Mouse (Mus musculus): ENCODE data around the gene Cryba2. TPM values are rescaled to one million over a fixed set of nuclear protein-coding genes. Genes with fewer than 3 reads are reported as not detected.

Gene Cryba2
- polyA plus RNA-seq, 1 experiment from 2014 or later, result 0.19 TPM

DNA sequence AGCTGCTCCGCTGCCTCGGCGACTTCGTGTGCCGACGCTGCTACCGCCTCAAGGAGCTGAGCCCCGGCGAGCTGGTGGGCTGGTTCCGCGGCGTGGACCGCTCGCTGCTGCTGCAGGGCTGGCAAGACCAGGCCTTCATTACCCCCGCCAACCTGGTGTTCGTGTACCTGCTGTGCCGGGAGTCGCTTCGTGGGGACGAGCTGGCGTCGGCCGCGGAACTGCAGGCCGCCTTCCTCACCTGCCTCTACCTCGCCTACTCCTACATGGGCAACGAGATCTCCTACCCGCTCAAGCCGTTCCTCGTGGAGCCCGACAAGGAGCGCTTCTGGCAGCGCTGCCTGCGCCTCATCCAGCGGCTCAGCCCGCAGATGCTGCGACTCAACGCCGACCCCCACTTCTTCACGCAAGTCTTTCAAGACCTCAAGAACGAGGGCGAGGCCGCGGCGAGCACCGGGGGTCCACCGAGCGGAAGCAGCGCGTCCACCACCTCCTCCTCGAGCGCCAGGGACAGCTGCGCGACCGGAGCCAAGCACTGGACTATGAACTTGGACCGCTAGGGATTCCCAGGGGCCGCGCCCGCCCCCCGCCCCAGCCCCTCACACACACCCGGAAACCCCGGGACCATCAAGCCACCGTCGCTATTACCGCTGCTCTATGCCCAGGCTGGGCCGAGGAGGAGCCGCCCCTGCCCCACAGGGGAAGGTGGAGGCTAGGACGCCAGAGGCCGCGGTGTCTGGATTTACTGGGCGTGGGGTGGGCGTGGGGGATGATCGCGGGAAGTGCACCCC, 37.1 kb downstream of the Cryba2 start:
- no peaks in the 10 kb centered on the region for H3K9me3 ChIP-seq (ENCODE audit: control insufficient read depth, low read length)
- H3K4me2 ChIP-seq, result peak overlapping the region; percentile 79
- no peak overlapping the region for H3K27ac ChIP-seq (ENCODE audit: low read depth, low read length)
- H3K36me3 ChIP-seq (ENCODE audit: control insufficient read depth, insufficient read depth, low read length), result no peaks in the 10 kb centered on the region
- peak overlapping the region; percentile 84 for H3K9ac ChIP-seq (ENCODE audit: low read length)
- DNase-seq (ENCODE audit: low spot score, missing footprints), result peak; percentile 95
- peaks cover 53% of the 10 kb centered on the region for H3K4me1 ChIP-seq (ENCODE audit: control insufficient read depth, insufficient read depth, low read length)
- peak overlapping the region; percentile 67 for H3K4me3 ChIP-seq (ENCODE audit: low read depth, low read length)
- no peak for ATAC-seq (ENCODE audit: low FRiP score)
- WGBS, result under 1% methylated on average over 73 of the region's 74 CpGs
- peaks cover 5% of the 10 kb centered on the region; the same call in 1 of the 2 replicates for H3K27me3 ChIP-seq (ENCODE audit: control insufficient read depth, insufficient read depth, low read length)

DNA sequence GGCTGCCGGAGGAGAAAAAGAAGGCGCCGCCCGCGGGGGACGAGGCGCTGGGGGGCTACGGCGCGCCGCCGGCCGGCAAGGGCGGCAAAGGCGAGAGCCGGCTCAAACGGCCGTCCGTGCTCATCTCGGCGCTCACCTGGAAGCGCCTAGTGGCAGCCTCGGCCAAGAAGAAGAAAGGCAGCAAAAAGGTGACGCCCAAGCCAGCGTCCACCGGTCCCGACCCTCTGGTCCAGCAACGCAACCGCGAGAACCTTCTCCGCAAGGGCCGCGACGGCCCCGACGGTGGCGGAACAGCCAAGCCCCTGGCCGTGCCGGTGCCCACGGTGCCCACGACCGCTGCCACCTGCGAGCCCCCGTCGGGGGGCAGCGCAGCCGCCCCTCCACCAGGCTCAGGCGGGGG, 37.8 kb downstream of the Cryba2 start:
- ATAC-seq (ENCODE audit: low FRiP score) (no peak; the same call in 1 of the 2 replicates), DNase-seq (ENCODE audit: low spot score, missing footprints) (peak; percentile 95)
- H3K27me3 ChIP-seq (ENCODE audit: control insufficient read depth, insufficient read depth, low read length), result peaks cover 5% of the 10 kb centered on the region; the same call in 1 of the 2 replicates
- H3K4me3 ChIP-seq (ENCODE audit: low read depth, low read length), result peak overlapping the region; percentile 67
- H3K9me3 ChIP-seq (ENCODE audit: control insufficient read depth, low read length), result no peaks in the 10 kb centered on the region
- WGBS, result under 1% methylated on average over 47 of the region's 48 CpGs
- H3K4me2 ChIP-seq, result peak overlapping the region; percentile 79
- peaks cover 60% of the 10 kb centered on the region for H3K4me1 ChIP-seq (ENCODE audit: control insufficient read depth, insufficient read depth, low read length)
- H3K27ac ChIP-seq (ENCODE audit: low read depth, low read length), result peak overlapping the region; percentile 59
- peak overlapping the region; percentile 84 for H3K9ac ChIP-seq (ENCODE audit: low read length)
- no peaks in the 10 kb centered on the region for H3K36me3 ChIP-seq (ENCODE audit: control insufficient read depth, insufficient read depth, low read length)

DNA sequence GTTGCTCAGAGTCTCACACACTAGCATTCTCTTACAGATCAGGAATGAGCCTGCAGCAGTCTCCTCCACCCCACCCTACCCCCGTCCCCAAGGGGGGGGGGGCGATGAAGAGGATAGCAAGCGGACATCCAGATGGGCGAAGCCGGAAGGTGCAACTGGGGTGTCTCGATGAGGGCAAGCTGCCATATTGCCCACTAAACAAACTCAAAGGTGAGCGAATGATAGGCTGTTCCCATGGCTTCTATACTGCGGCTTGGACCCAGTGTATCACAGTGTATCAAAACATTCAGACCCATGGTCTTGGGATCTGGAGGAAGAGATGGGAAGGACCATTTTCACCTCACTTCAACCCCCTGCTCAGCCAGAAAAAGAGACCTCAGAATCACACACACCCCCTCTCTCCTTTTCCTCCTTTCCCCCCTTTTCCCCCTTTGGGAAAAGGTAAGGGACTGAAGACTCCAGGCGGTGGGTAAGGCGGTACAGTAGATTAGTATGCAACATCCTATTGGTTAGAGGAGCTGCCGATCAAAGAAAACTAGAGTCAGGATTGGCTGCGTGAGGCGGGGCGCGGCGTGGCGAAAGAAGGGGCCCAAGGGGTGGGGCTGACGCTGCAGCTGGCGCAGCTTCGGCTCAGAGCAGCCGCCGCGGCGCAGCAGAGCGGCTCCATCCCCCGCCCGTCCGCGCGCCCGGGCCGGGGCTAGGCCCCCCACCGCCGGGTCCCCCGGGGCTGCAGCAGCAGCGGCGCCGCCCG, 38.5 kb downstream of the Cryba2 start, which contains the start of gene Cdk5r2:
Gene Cdk5r2, plus strand, starts transcription at position 629 of the 751 bp plus-strand sequence.
- ATAC-seq (ENCODE audit: low FRiP score) (peak; percentile 84), DNase-seq (ENCODE audit: low spot score, missing footprints) (peak; percentile 100)
- H3K9me3 ChIP-seq (ENCODE audit: control insufficient read depth, low read length), result no peaks in the 10 kb centered on the region
- H3K4me3 ChIP-seq (ENCODE audit: low read depth, low read length), result peak within 1 kb of the TSS; percentile 67
- peak within 1 kb of the TSS; percentile 84 for H3K9ac ChIP-seq (ENCODE audit: low read length)
- under 1% methylated on average over 38 of the region's 39 CpGs for WGBS
- H3K4me1 ChIP-seq (ENCODE audit: control insufficient read depth, insufficient read depth, low read length), result peaks cover 62% of the 10 kb centered on the region
- H3K4me2 ChIP-seq, result peak within 1 kb of the TSS; percentile 79
- no peaks in the 10 kb centered on the region for H3K36me3 ChIP-seq (ENCODE audit: control insufficient read depth, insufficient read depth, low read length)
- peak within 1 kb of the TSS; percentile 61 for H3K27ac ChIP-seq (ENCODE audit: low read depth, low read length)
- H3K27me3 ChIP-seq (ENCODE audit: control insufficient read depth, insufficient read depth, low read length), result peaks cover 5% of the 10 kb centered on the region; the same call in 1 of the 2 replicates

DNA sequence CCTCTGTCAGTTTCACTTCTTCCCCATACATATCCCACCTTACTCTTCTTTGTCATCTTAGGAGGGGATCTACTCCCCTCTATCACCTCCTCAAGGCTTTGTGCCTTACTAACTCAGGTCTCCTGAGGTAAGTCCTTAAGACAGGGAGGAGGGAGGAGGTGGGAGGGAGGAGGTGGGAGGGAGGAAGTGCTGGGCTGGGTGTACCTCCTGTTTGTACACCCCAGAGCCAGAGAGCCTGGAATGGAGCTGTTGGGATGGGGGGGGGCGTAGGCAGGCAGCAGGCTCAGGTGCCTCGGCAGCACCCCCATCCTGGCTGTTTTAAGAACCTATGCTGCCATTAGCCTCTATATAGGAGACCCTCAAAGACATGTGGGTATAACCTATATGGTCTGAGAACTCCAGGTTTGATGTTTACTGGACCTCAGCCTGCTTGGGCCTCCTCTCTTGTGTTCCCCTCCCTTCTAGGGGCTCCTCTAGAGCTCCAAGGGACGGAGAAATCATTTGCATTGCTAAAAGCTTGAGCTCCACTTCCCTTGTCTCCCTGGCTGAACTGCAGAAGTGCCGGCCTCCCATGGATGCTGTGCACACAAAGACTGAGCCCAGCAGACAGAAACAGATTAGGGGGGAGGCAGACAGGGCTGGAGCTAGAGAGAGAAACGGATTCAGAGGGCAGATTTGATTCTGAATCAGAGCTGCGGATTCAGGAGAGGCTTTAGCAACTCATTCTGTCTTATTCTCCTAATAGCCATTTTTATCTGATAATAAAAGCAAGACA, 41.8 kb downstream of the Cryba2 start:
- ATAC-seq (ENCODE audit: low FRiP score) (peak; percentile 72), DNase-seq (ENCODE audit: low spot score, missing footprints) (peak; percentile 94)
- Histone ChIP-seq H3K27me3 (ENCODE audit: control insufficient read depth, insufficient read depth, low read length) (no peaks in the 10 kb centered on the region; the same call in 1 of the 2 replicates), H3K9ac (ENCODE audit: low read length) (peak overlapping the region; percentile 59), H3K4me3 (ENCODE audit: low read depth, low read length) (no peak overlapping the region), H3K4me2 (peak overlapping the region; percentile 14; the same call in 1 of the 2 replicates), H3K4me1 (ENCODE audit: control insufficient read depth, insufficient read depth, low read length) (peaks cover 40% of the 10 kb centered on the region), H3K9me3 (ENCODE audit: control insufficient read depth, low read length) (no peaks in the 10 kb centered on the region), H3K27ac (ENCODE audit: low read depth, low read length) (peak overlapping the region; percentile 89), H3K36me3 (ENCODE audit: control insufficient read depth, insufficient read depth, low read length) (no peaks in the 10 kb centered on the region)
- 10% methylated on average over 6 of the region's 6 CpGs for WGBS

DNA sequence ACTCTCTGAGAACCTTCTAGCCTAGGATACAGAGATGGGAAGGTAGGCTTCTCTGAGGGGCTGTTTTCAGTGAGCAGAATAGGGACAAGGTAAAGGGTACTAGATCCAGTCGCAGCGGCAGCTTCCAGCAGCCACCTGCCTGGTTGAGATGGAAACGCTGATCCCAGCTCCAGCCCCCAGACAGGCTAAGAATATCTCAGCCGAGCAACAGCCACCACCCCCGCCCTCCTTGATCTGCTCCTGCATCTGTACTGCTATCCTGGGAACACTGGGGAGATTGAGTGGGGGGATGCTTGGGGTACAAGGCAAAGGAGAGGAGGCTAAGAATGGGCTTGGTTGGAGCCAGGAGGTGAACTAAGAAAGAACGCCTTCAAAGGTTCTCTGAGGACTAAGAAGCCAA, 42.7 kb downstream of the Cryba2 start:
- WGBS, result 23% methylated on average over 6 of the region's 6 CpGs
- Histone ChIP-seq H3K27me3 (ENCODE audit: control insufficient read depth, insufficient read depth, low read length) (no peaks in the 10 kb centered on the region), H3K4me2 (no peak overlapping the region), H3K4me1 (ENCODE audit: control insufficient read depth, insufficient read depth, low read length) (peaks cover 39% of the 10 kb centered on the region), H3K9me3 (ENCODE audit: control insufficient read depth, low read length) (no peaks in the 10 kb centered on the region), H3K4me3 (ENCODE audit: low read depth, low read length) (no peak overlapping the region), H3K36me3 (ENCODE audit: control insufficient read depth, insufficient read depth, low read length) (no peaks in the 10 kb centered on the region), H3K9ac (ENCODE audit: low read length) (no peak overlapping the region), H3K27ac (ENCODE audit: low read depth, low read length) (no peak overlapping the region)
- ATAC-seq (ENCODE audit: low FRiP score) (no peak), DNase-seq (ENCODE audit: low spot score, missing footprints) (peak; percentile 85)

DNA sequence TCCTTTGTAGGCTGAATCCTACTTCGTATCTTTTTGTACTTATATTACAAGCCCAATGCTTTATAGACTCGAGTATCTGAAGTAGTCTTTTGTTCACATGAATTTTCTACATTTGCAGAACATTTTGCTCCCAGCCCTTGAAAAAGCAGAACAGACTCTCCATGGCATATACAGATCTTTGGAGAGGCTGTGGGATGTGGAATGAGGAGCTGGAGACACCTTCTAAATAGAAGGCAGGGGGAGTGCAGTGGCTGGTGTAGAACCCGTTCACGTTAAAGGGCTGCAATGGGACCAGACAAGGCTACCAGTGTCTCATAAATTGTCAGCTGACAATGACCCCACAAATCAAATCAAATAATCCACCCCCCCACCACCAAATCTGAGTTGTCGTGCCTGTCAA, 44.0 kb downstream of the Cryba2 start:
- no peak for DNase-seq (ENCODE audit: low spot score, missing footprints)
- peaks cover 33% of the 10 kb centered on the region for H3K4me1 ChIP-seq (ENCODE audit: control insufficient read depth, insufficient read depth, low read length)
- H3K27me3 ChIP-seq (ENCODE audit: control insufficient read depth, insufficient read depth, low read length), result no peaks in the 10 kb centered on the region
- no peak overlapping the region for H3K27ac ChIP-seq (ENCODE audit: low read depth, low read length)
- no peak overlapping the region for H3K4me3 ChIP-seq (ENCODE audit: low read depth, low read length)
- ATAC-seq (ENCODE audit: low FRiP score), result no peak
- 60% methylated on average over 5 of the region's 5 CpGs for WGBS
- H3K4me2 ChIP-seq, result no peak overlapping the region
- no peaks in the 10 kb centered on the region for H3K9me3 ChIP-seq (ENCODE audit: control insufficient read depth, low read length)
- H3K36me3 ChIP-seq (ENCODE audit: control insufficient read depth, insufficient read depth, low read length), result no peaks in the 10 kb centered on the region
- no peak overlapping the region for H3K9ac ChIP-seq (ENCODE audit: low read length)

DNA sequence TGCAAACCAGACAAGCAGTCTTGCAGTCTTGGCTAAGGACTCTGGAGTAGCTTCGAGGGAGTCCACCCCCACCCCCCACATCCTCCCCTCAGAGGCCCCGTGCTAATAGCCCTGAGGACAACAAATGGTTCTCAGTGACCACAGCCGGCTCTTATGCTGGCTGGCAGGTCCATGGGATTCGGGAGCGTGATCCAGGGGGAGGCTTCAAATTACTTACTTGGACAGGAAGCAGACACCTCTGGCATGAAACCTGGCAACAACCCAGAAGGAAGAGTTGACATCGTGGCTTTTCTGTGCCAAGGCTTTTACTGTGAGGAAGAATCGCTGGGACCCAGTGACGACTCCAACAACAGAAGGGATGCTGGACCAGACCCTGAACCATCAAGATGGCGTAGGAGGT, 46.6 kb downstream of the Cryba2 start:
- H3K27ac ChIP-seq (ENCODE audit: low read depth, low read length), result no peak overlapping the region
- H3K9ac ChIP-seq (ENCODE audit: low read length), result no peak overlapping the region
- H3K4me3 ChIP-seq (ENCODE audit: low read depth, low read length), result no peak overlapping the region
- peaks cover 13% of the 10 kb centered on the region for H3K4me1 ChIP-seq (ENCODE audit: control insufficient read depth, insufficient read depth, low read length)
- no peaks in the 10 kb centered on the region for H3K27me3 ChIP-seq (ENCODE audit: control insufficient read depth, insufficient read depth, low read length)
- no peaks in the 10 kb centered on the region for H3K36me3 ChIP-seq (ENCODE audit: control insufficient read depth, insufficient read depth, low read length)
- ATAC-seq (ENCODE audit: low FRiP score) (no peak), DNase-seq (ENCODE audit: low spot score, missing footprints) (peak; percentile 21)
- WGBS, result 63% methylated on average over 9 of the region's 9 CpGs
- H3K4me2 ChIP-seq, result no peak overlapping the region
- no peaks in the 10 kb centered on the region for H3K9me3 ChIP-seq (ENCODE audit: control insufficient read depth, low read length)

DNA sequence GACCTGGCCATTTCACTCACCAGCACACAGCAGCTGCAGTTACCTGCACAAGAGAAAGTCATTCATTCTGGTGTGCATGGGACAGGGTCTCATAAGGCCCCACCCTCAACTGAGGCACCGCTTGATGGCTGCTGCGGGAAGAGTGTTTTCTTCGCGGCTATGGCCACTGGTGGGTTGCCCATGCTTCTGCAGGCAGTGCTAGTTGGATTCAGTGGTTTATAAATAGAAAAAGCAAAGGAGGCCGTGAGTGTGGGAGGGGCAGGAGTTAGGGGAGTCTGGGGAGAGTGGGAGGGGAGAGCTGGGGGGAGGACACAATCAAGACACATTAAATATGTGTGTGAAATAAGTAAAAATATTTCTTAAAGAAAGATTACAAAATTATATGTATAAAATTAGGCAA, 49.9 kb downstream of the Cryba2 start:
- H3K4me2 ChIP-seq, result no peak overlapping the region
- no peak overlapping the region for H3K4me3 ChIP-seq (ENCODE audit: low read depth, low read length)
- no peaks in the 10 kb centered on the region for H3K4me1 ChIP-seq (ENCODE audit: control insufficient read depth, insufficient read depth, low read length)
- no peaks in the 10 kb centered on the region for H3K36me3 ChIP-seq (ENCODE audit: control insufficient read depth, insufficient read depth, low read length)
- ATAC-seq (ENCODE audit: low FRiP score) (no peak), DNase-seq (ENCODE audit: low spot score, missing footprints) (no peak)
- WGBS, result 85% methylated on average over 5 of the region's 5 CpGs
- H3K9ac ChIP-seq (ENCODE audit: low read length), result no peak overlapping the region
- H3K27me3 ChIP-seq (ENCODE audit: control insufficient read depth, insufficient read depth, low read length), result no peaks in the 10 kb centered on the region
- no peak overlapping the region for H3K27ac ChIP-seq (ENCODE audit: low read depth, low read length)
- no peaks in the 10 kb centered on the region for H3K9me3 ChIP-seq (ENCODE audit: control insufficient read depth, low read length)

Measured in midbrain, embryonic 11.5 days (tissue).